Mouse (Mus musculus) testis, postnatal 10 days (tissue): ENCODE measurements around the gene Rps15.

Experiments used
- DNase-seq: peaks from one replicate; pipeline ENCODE4 v3.0.0; 2021; ENCODE audit warnings: low spot score

Gene Rps15

GRCm38 (mm10) chr10:80341491-80342304 lies 49.4 kb downstream of the Rps15 start:
- no peak for DNase-seq

GRCm38 (mm10) chr10:80342305-80342748 lies 50.1 kb downstream of the Rps15 start:
- no peak for DNase-seq

DNA sequence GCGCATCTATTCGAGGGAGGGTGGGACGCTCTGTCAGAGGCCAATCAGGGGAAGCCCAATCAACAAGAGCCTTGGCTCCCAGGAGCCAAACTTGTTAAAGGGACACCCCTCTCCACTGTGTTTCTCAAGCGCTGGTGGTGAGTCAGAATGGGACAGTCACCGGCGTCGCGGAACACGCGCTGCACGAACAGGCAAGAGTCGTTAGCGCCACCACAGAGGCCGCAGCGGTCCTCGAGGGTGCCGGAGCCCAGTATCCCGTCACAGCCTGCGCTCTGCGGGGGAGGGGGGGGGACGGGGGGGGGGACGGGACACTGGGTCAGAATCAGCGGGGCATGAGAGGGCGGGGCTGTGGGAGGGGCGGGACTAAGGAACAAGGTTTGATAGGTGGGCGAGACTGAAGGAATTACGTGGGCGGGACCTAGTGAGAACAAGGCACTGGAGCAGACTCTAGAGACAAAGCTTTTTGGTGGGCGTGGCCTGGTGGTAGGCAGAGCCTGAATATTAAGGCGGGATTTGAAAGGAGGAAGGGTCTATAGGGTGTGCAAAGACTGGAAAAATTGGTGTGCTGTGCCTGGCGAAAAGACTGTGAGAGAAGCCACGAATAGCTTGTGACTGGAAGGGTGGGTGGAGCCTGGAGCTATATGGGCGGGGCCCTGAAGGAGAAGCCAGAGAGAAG lies 50.6 kb downstream of the Rps15 start:
- peak; percentile 76 for DNase-seq

- DNase-seq: no peak
Measured at GRCm38 (mm10) chr10:80343425-80343895, 51.2 kb downstream of the Rps15 start.
